Mouse (Mus musculus): ENCODE measurements around the gene Mast3. TPM values are rescaled to one million over a fixed set of nuclear protein-coding genes. Genes with fewer than 3 reads are reported as not detected.
A peak's percentile ranks its signal among the peaks of the same experiment; 100 is the strongest.

Gene Mast3
- total RNA-seq, 1 experiment from 2014 or later, result 40.2 TPM

GRCm38 (mm10) chr8:70754871-70755660 is 49.8 kb downstream of the Mast3 start:
- no peak for ATAC-seq (ENCODE audit: extremely low read depth, insufficient number of reproducible peaks, low FRiP score, poor library complexity, severe bottlenecking)

- ATAC-seq (ENCODE audit: extremely low read depth, insufficient number of reproducible peaks, low FRiP score, poor library complexity, severe bottlenecking), result peak; percentile 92
Measured at GRCm38 (mm10) chr8:70754043-70754870, 50.6 kb downstream of the Mast3 start, which contains the start of gene Rab3a. TSS of gene Rab3a (plus strand) at chr8:70754679.

GRCm38 (mm10) chr8:70753151-70753550 is 51.7 kb downstream of the Mast3 start:
- ATAC-seq (ENCODE audit: extremely low read depth, insufficient number of reproducible peaks, low FRiP score, poor library complexity, severe bottlenecking), result no peak

DNA sequence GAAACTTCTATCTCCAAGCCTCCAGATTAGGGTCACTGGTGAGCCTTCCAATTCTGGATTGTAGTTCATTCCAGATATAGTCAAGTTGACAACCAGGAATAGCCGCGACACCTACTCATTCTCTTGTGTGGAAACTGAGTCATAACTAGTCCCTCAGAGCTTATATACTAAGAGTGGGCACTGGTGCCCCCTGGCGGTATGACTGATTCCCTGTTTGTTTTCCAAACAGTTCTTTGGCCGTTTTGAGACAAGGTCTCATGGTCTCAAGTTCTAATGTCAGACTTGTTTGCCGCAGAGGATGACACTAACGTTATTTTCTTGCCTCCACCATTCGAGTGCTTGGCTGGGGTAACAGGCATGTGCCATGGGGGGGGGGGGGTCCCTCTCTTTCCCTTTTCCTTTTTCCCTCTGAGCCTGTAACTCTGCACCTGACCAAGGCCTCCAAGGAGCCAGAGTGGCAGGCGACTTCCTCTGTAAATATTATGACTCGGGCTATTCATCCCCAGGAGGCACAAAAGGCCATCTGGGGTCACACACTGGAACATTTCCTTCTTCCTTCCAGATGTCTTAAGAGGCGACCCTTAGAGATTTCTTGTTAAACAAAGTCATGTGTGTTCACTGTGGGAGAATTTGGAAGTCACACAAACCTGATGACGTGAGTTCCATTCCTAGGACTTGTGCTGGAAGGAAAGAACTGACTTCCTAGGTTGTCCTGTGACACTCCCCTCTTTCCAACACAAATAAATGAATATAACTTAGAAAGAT is 52.7 kb downstream of the Mast3 start:
- ATAC-seq (ENCODE audit: extremely low read depth, insufficient number of reproducible peaks, low FRiP score, poor library complexity, severe bottlenecking), result no peak

- ATAC-seq (ENCODE audit: extremely low read depth, insufficient number of reproducible peaks, low FRiP score, poor library complexity, severe bottlenecking), result no peak
Measured at GRCm38 (mm10) chr8:70750128-70750680, 54.6 kb downstream of the Mast3 start.

DNA sequence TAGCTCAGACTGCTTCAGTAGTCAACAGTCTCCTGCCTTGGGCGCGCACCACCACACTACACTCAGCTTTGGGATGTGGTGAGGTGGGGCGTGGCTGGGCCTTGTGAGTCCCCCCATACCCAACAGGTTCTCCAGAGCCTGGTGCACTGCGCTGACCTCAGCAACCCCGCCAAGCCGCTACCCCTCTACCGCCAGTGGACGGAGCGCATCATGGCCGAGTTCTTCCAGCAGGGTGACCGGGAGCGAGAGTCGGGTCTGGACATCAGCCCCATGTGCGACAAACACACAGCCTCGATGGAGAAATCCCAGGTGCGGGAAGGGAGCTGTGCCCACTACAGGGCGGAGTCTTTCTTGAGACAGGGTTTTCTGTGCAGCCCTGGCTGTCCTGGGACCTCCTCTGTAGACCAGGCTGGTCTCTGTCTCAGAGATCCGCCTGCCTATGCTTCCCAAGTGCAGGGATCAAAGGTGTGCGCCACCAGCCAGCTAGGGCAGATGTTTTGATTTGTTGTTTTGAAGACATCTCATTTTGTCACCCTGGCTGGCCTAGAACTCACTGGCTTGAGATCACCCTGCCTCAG is 55.7 kb downstream of the Mast3 start:
- ATAC-seq (ENCODE audit: extremely low read depth, insufficient number of reproducible peaks, low FRiP score, poor library complexity, severe bottlenecking), result no peak

GRCm38 (mm10) chr8:70748246-70749096 is 56.4 kb downstream of the Mast3 start:
- no peak for ATAC-seq (ENCODE audit: extremely low read depth, insufficient number of reproducible peaks, low FRiP score, poor library complexity, severe bottlenecking)

DNA sequence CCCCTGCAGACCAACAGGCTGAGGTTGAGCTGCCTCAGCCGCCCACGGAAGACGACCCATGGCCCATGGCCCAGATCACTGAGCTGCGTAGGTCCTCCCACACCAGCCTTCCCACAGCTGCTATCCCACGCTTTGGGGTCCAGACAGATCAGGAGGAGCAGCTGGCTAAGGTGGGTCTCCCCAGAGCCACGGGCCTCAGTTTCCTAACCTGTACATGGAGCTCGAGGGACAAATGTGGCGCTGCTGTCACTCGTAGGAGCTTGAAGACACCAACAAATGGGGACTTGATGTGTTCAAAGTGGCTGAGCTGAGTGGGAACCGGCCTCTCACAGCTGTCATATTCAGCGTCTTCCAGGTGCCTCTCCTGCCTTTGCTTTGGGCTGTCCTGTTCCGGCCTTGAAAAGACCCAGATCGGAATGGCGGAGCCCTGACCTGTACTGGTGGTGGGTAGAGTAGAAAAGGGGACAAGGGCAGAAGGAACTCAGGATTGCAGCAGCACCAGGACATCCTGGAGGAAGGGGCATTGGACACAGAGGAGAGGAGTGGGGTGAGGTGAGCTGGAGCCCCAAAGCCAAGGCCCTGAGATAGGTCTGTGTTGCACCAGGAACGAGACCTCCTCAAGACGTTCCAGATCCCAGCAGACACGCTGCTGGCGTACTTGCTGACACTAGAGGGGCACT is 57.5 kb downstream of the Mast3 start:
- ATAC-seq (ENCODE audit: extremely low read depth, insufficient number of reproducible peaks, low FRiP score, poor library complexity, severe bottlenecking), result no peak

DNA sequence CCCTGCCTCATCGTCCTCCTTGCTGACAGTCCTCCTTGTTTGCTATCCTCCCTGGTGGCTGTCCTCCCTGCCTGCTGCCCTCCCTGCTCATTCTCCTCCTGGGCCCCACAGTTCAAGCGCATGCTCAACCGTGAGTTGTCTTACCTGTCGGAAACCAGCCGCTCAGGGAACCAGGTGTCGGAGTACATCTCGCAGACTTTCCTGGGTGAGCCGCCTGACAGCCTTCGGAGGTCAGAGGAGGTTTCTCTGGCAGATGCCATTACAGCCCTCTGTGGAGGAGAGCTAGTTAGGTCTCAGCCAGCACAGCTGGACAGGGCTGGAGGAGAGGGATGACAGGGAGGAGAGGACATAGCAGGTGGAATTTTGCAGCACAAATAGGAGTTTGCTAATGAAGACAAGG is 58.2 kb downstream of the Mast3 start:
- ATAC-seq (ENCODE audit: extremely low read depth, insufficient number of reproducible peaks, low FRiP score, poor library complexity, severe bottlenecking), result no peak

DNA sequence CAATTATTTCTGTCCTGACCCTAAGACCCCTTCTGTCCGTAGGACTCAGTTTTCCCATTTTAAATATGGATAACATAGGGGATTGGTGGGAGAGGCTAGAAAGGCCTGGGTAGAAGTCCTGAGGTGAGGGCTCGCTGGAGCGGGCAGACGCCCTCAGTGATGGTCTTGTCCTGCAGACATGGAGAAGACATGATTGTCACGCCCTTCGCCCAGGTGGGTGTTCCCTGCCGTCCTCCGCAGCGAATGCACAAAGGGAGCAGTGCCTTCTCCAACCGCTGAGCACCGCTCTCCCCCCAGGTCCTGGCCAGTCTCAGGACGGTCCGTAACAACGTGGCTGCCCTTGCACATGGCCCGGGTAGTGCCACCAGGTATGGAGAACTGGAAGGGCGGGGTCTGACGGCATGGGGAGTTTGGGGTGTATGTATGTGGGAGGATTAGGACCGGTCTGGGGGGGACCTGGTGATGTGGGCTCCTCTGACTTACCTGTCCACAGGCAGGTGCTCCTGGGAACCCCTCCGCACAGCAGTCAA is 59.1 kb downstream of the Mast3 start:
- ATAC-seq (ENCODE audit: extremely low read depth, insufficient number of reproducible peaks, low FRiP score, poor library complexity, severe bottlenecking), result no peak

DNA sequence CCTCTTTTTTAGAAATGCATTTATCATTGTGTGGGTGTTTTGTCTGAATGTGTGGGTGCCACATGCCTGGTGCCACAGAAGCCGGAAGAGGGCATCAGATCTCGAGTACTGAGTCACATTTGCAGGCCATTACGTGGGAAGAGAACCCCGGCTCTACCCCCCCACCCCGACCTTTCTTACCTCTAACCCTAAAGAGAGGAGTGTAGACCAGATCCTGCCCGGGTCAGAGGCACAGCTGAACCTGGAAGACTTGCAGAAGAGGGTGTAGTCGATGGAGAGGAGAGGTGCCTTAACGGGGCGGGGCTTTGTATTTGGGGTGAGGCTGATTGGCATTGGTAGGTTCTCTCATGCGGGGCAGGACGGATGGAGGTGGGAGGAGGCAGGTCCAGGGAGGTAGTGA is 60.0 kb downstream of the Mast3 start:
- peak; percentile 10; the same call in 1 of the 2 replicates for ATAC-seq (ENCODE audit: extremely low read depth, insufficient number of reproducible peaks, low FRiP score, poor library complexity, severe bottlenecking)

GRCm38 (mm10) chr8:70743656-70744590 is 60.9 kb downstream of the Mast3 start:
- ATAC-seq (ENCODE audit: extremely low read depth, insufficient number of reproducible peaks, low FRiP score, poor library complexity, severe bottlenecking), result no peak; the same call in 1 of the 2 replicates

- no peak for ATAC-seq (ENCODE audit: extremely low read depth, insufficient number of reproducible peaks, low FRiP score, poor library complexity, severe bottlenecking)
Measured at GRCm38 (mm10) chr8:70742981-70743655, 61.7 kb downstream of the Mast3 start.

- ATAC-seq (ENCODE audit: extremely low read depth, insufficient number of reproducible peaks, low FRiP score, poor library complexity, severe bottlenecking), result no peak
Measured at GRCm38 (mm10) chr8:70742176-70742575, 62.7 kb downstream of the Mast3 start.

DNA sequence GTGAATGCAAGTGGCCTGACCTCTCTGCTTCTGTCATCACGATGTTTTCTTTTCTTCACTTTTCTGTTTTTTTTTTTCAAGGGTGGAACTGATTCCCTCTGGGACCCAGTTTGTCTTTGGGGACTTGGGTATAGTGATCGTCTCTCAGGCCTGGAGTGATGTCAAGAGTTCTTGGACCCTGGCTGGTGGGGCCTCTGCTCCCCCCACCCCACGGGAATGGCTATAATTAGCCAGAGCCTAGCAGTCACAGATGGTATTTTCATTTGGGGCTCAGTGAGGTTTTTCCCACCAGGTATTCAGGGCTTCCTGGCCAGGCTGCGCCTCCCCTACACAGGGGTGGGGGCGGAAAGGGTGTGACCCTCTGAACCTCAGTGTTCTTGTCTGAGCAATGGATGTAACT is 63.2 kb downstream of the Mast3 start:
- no peak for ATAC-seq (ENCODE audit: extremely low read depth, insufficient number of reproducible peaks, low FRiP score, poor library complexity, severe bottlenecking)

- no peak for ATAC-seq (ENCODE audit: extremely low read depth, insufficient number of reproducible peaks, low FRiP score, poor library complexity, severe bottlenecking)
Measured at GRCm38 (mm10) chr8:70738211-70738610, 66.6 kb downstream of the Mast3 start.

Measured in neutrophil, adult 5-6 weeks (primary cell).